Mouse (Mus musculus) liver, postnatal 0 days (tissue): ENCODE measurements around the gene Sap30l. TPM values are rescaled to one million over a fixed set of nuclear protein-coding genes. Genes with fewer than 3 reads are reported as not detected.
"Not testable (repeated sequence)": the region's sequence is repeated elsewhere in the genome, so short reads cannot be mapped to it uniquely, and the experiment has no call there.

Experiments used
- ATAC-seq: fragments of 200-750 bp; cut with Nextera tagmentation; 2 replicates; pipeline ENCODE4 v1.8.0; 2017; ENCODE audit warnings: mild to moderate bottlenecking, moderate library complexity
- DNase-seq: peaks from one replicate; pipeline ENCODE4 v3.0.0-alpha.2; 2016
- H3K27ac ChIP-seq: fragments of 300-500 bp; sonication (generic); 2 replicates; pipeline ENCODE4 v1.5.1; 2014; ENCODE audit warnings: antibody characterized with exemption, moderate library complexity, mild to moderate bottlenecking, low read depth
- H3K27me3 ChIP-seq: fragments of 300-500 bp; sonication (generic); 2 replicates; pipeline ENCODE4 v1.6.1; 2014; ENCODE audit warnings: low read length, control low read depth, mixed read lengths; ENCODE audit not compliant: insufficient read depth
- H3K36me3 ChIP-seq: fragments of 300-500 bp; sonication (generic); replicated peaks from 2 replicates; pipeline ENCODE4 v1.6.1; 2014; ENCODE audit warnings: mild to moderate bottlenecking, control low read depth, low read length, moderate library complexity, mixed read lengths; ENCODE audit not compliant: insufficient read depth
- H3K4me1 ChIP-seq: fragments of 300-500 bp; sonication (generic); 2 replicates; pipeline ENCODE4 v1.6.1; 2014; ENCODE audit warnings: antibody characterized with exemption, mild to moderate bottlenecking, control low read depth; ENCODE audit not compliant: insufficient read depth
- H3K4me2 ChIP-seq: fragments of 300-500 bp; sonication (generic); 2 replicates; pipeline ENCODE4 v1.6.1; 2014; ENCODE audit warnings: low read depth, mild to moderate bottlenecking, low read length, moderate library complexity, mixed read lengths
- H3K4me3 ChIP-seq: fragments of 300-500 bp; sonication (generic); 2 replicates; pipeline ENCODE4 v1.5.1; 2014; ENCODE audit warnings: low read depth, low read length
- H3K9ac ChIP-seq: fragments of 300-500 bp; sonication (generic); replicated peaks from 2 replicates; pipeline ENCODE4 v1.6.1; 2014; ENCODE audit warnings: mild to moderate bottlenecking, moderate library complexity
- H3K9me3 ChIP-seq: fragments of 300-500 bp; sonication (generic); 2 replicates; pipeline ENCODE4 v1.6.1; 2016; ENCODE audit warnings: mild to moderate bottlenecking, control low read depth, low read length, mixed read lengths
- CTCF ChIP-seq: sonication (generic); IDR thresholded peaks from 2 replicates; pipeline ENCODE4 v1.5.1; 2016; ENCODE audit warnings: antibody characterized with exemption, low read depth
- EP300 ChIP-seq: IDR thresholded peaks from 2 replicates; pipeline ENCODE4 v1.6.1; 2016; ENCODE audit warnings: antibody characterized with exemption, low read depth, mild to moderate bottlenecking
- WGBS: fragments of 180-500 bp; shearing (Covaris S2); extraction: QIAGEN DNeasy Blood & Tissue Kit; methylation state at CpG from one replicate; pipeline ENCODE4 v1.1.7; 2014; ENCODE audit not compliant: insufficient replicate concordance; 5-methylcytosine and 5-hydroxymethylcytosine counted together
- polyA plus RNA-seq: library from polyadenylated mRNA; unstranded; fragments of >200 nt; fragmentation: Nextera tagmentation; extraction: Ambion mirVana; gene quantifications from 2 replicates; pipeline ENCODE4 v1.2.1, GENCODE M21; 2015

The Sap30l gene
- polyA plus RNA-seq, 1 experiment from 2014 or later, result 5.8 TPM

DNA sequence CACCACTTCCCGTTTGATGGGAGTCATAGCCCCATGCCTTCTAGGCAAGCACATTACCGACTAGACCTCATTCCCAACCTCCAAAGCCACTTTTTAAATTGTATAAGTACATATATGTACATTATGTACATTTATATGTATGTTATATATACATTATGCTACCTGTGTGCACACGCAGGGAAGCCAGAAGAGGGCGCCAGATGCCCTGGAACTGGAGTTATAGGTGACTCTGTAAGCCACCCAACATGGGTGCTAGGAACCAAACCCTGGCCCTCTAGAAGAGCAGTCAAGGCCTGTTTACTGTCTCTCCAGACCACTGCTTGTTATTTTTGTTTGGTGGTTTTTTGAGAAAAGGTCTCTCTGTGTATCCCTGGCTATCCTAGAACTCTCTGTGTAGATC is 16.8 kb downstream of the Sap30l start:
- H3K36me3 ChIP-seq, result 0 out of 2 replicates have a peak, but pooled peaks cover under 1% of the 10 kb centered on the region
- 80% methylated on average over 4 of the region's 4 CpGs for WGBS
- ATAC-seq, result no peak
- no peaks in the 10 kb centered on the region for H3K4me1 ChIP-seq
- no peak overlapping the region for H3K9ac ChIP-seq
- H3K4me3 ChIP-seq, result no peak overlapping the region
- no peaks in the 10 kb centered on the region for H3K9me3 ChIP-seq
- TF ChIP-seq EP300 (no peak), CTCF (peak; percentile 25; the same call in 1 of the 2 replicates)
- no peak overlapping the region for H3K27ac ChIP-seq
- H3K27me3 ChIP-seq, result no peaks in the 10 kb centered on the region
- H3K4me2 ChIP-seq, result no peak overlapping the region
- DNase-seq, result no peak

DNA sequence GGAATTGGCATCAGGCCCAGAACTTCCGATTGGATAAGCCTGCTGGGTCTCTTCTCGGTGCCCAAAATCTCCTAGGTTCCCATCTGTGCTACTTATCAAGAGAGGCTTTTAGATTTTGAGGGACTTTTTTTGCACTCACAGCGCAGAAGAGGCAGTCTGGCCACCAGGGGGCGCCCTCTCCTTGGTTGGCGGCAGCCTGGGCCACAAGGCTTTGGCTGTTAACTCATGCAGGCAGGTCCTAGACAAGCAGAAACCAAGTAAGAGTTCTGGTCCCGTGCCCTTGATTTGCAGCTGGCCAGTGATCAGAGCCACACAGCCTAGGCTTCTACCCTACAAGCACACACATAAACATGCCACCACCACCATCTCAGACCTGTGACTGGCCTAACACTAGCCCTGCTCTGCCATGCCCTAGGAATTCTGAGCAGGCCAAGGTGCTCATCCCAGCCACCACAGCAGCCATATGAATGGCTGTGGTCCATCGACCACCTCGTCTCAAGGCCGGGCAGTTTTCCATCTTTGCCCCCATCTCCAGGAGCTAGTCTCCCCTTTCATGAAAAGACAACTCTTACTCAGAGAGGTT is 18.7 kb downstream of the Sap30l start:
- Histone ChIP-seq H3K36me3 (no peaks in the 10 kb centered on the region), H3K9ac (no peak overlapping the region), H3K4me1 (no peaks in the 10 kb centered on the region), H3K4me2 (no peak overlapping the region), H3K27me3 (no peaks in the 10 kb centered on the region), H3K27ac (no peak overlapping the region), H3K9me3 (no peaks in the 10 kb centered on the region), H3K4me3 (no peak overlapping the region)
- 20% methylated on average over 9 of the region's 9 CpGs for WGBS
- DNase-seq (peak; percentile 88), ATAC-seq (0 out of 2 replicates have a peak, but pooled peaks have one; percentile 31)
- TF ChIP-seq CTCF, result peak; percentile 93
- TF ChIP-seq EP300, result no peak

DNA sequence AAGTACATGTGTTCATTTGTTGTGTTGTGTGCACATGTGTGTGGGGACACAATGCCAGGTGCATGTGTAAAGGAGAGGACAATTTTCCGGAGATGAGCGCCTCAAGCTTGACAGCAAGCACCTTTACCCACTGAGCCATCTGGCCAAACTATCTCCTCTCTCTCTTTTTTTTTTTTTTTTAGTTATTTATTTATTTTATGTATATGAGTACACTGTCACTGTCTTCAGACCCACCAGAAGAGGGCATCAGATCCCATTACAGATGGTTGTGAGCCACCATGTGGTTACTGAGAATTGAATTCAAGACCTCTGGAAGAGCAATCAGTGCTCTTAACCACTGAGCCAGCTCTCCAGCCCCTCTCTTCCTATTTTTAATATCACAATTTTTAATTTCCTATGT is 21.7 kb downstream of the Sap30l start:
- H3K4me1 ChIP-seq, H3K4me3 ChIP-seq, DNase-seq, H3K9ac ChIP-seq, H3K4me2 ChIP-seq, H3K9me3 ChIP-seq, H3K27ac ChIP-seq, H3K36me3 ChIP-seq, ATAC-seq: not testable (repeated sequence)
- TF ChIP-seq CTCF, result peak; percentile 14; the same call in 1 of the 2 replicates
- peaks cover 21% of the 10 kb centered on the region for H3K27me3 ChIP-seq
- WGBS, result 91% methylated on average over 2 of the region's 2 CpGs

DNA sequence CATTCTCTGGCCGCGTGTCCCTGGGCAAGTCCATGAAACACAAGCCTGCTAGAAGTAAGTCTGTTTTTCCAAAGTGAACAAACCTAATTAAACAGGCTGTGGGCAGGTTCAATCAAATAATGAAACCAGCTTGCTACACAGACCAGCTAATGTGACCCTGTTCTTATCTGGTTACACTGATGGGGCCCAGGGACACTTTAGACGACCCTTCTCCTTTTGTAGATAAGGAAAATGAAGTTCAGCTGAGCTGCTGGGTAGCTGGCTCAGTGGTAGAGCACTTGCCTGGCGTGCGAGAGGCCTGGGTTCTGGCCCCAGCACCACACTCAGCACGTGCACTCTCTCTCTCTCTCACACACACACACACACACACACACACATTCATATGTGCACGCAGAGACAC is 22.3 kb downstream of the Sap30l start:
- Histone ChIP-seq H3K27me3 (peaks cover 26% of the 10 kb centered on the region), H3K4me2 (no peak overlapping the region), H3K27ac (no peak overlapping the region), H3K9ac (no peak overlapping the region), H3K4me3 (no peak overlapping the region), H3K36me3 (no peaks in the 10 kb centered on the region), H3K4me1 (peaks cover 7% of the 10 kb centered on the region), H3K9me3 (no peaks in the 10 kb centered on the region)
- DNase-seq, result no peak
- no peak for ATAC-seq
- no peak for TF ChIP-seq CTCF
- no peak for TF ChIP-seq EP300
- 58% methylated on average over 7 of the region's 7 CpGs for WGBS

DNA sequence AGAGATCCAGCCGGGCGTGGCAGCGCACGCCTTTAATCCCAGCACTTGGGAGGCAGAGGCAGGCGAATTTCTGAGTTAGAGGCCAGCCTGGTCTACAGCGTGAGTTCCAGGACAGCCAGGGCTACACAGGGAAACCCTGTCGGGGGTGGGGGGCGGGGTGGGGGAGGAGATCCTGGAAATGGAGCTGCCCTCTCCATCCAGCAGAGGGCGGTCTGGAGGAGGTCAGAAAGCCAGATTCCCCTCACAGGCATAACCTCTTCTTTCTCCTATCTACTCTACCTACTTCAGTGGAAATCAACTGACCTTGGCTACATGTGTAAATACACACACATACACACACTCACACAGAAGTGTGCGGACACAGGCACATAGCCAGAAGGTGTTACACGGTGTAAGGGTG is 23.8 kb downstream of the Sap30l start:
- H3K27ac ChIP-seq, H3K4me2 ChIP-seq, H3K4me3 ChIP-seq, H3K9ac ChIP-seq, H3K36me3 ChIP-seq, ATAC-seq, H3K4me1 ChIP-seq, H3K9me3 ChIP-seq, DNase-seq: not testable (repeated sequence)
- peaks cover 41% of the 10 kb centered on the region for H3K27me3 ChIP-seq
- TF ChIP-seq CTCF, result peak; percentile 28; the same call in 1 of the 2 replicates
- WGBS, result 48% methylated on average over 11 of the region's 11 CpGs

DNA sequence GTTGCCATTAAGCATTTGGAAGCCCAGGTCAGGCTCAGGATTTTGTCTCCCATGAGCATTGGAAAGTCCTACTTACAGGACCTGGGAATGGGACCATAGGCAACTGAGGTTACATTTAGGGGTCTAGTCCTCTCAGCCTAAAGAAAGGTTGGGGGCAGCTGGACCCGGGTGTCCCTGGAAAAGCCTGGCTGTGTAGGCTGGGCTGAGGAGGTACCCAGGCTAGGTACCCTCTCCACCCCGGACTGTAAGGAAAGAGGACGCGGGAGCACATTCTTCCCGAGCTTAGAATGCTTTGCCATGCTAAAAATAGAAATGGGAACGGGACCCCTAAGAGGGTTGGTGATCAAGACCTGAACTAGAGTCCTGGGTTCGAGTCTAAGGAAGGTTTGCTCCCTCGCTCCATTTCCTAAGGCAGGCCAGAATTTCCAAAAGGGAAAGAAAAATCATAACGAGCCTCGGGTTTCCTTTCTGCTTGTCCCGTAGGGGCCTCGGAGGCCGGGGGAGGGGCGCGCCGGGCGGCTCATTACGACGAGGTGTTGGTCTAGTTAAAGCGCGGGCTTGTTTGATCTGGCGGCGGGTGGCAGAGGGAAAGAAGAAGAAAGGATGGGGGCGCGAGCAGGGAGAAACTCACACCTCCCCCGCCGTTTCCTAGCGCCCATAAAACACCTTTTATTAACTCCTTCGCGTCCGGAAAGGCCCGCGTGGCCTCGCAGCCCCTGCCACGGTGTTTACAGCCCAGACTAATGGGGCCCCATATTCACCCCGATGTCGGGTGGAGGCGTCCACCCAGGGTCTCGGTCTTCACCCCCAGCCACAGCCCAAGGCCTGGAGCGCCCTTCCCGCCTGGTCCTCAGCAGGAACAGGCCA is 25.8 kb downstream of the Sap30l start:
- 2% methylated on average over 39 of the region's 41 CpGs for whole genome bisulfite sequencing
- peak overlapping the region; percentile 61 for H3K4me2 ChIP-seq
- H3K36me3 ChIP-seq, result no peaks in the 10 kb centered on the region
- peaks cover 7% of the 10 kb centered on the region for H3K4me1 ChIP-seq
- no peaks in the 10 kb centered on the region for H3K9me3 ChIP-seq
- ATAC-seq (no peak), DNase-seq (no peak)
- H3K27ac ChIP-seq, result no peak overlapping the region
- TF ChIP-seq CTCF (no peak), EP300 (no peak)
- peak overlapping the region; percentile 26; the same call in 1 of the 2 replicates for H3K4me3 ChIP-seq
- no peak overlapping the region for H3K9ac ChIP-seq
- peaks cover 62% of the 10 kb centered on the region for H3K27me3 ChIP-seq
